Mouse (Mus musculus): ENCODE results near the gene Pld3. TPM values are rescaled to one million over a fixed set of nuclear protein-coding genes. Genes with fewer than 3 reads are reported as not detected.
A peak's percentile ranks its signal among the peaks of the same experiment; 100 is the strongest.

Gene Pld3
- polyA plus RNA-seq, 1 experiment from 2014 or later, result 52.0 TPM

- H3K9me3 ChIP-seq (replicated peaks), result no peaks in the 10 kb centered on the region
- 77% methylated on average over 6 of the region's 6 CpGs for WGBS
Observed at GRCm38 (mm10) chr7:27549597-27549996, 3.4 kb downstream of the Pld3 start.

GRCm38 (mm10) chr7:27544675-27545370 is 8.2 kb downstream of the Pld3 start:
- 89% methylated on average over 12 of the region's 12 CpGs for WGBS
- Histone ChIP-seq H3K4me1 (peaks cover 19% of the 10 kb centered on the region), H3K36me3 (0 out of 2 replicates have a peak, but pooled peaks cover 5% of the 10 kb centered on the region), H3K27ac (replicated peaks) (no peak overlapping the region), H3K27me3 (ENCODE audit: low read depth, poor library complexity, severe bottlenecking) (no peaks in the 10 kb centered on the region), H3K4me3 (no peak overlapping the region), H3K9me3 (replicated peaks) (no peaks in the 10 kb centered on the region)
- DNase-seq (ENCODE audit: low spot score), result no peak

More at GRCm38 (mm10) chr7:27549597-27549996, 3.4 kb downstream of the Pld3 start:
- Histone ChIP-seq H3K27ac (replicated peaks) (no peak overlapping the region), H3K4me3 (no peak overlapping the region), H3K4me1 (peaks cover 27% of the 10 kb centered on the region), H3K36me3 (no peaks in the 10 kb centered on the region; the same call in 1 of the 2 replicates), H3K27me3 (ENCODE audit: low read depth, poor library complexity, severe bottlenecking) (no peaks in the 10 kb centered on the region)
- no peak for DNase-seq (ENCODE audit: low spot score)

- Histone ChIP-seq H3K4me3 (no peak overlapping the region), H3K27ac (replicated peaks) (no peak overlapping the region), H3K4me1 (peaks cover 19% of the 10 kb centered on the region), H3K27me3 (ENCODE audit: low read depth, poor library complexity, severe bottlenecking) (no peaks in the 10 kb centered on the region), H3K9me3 (replicated peaks) (no peaks in the 10 kb centered on the region), H3K36me3 (peaks cover 15% of the 10 kb centered on the region; the same call in 1 of the 2 replicates)
- DNase-seq (ENCODE audit: low spot score), result no peak
- 88% methylated on average over 4 of the region's 4 CpGs for WGBS
Observed at GRCm38 (mm10) chr7:27543851-27544250, 9.2 kb downstream of the Pld3 start.

- no peak for DNase-seq (ENCODE audit: low spot score)
- Histone ChIP-seq H3K4me3 (peak overlapping the region; percentile 59), H3K27ac (replicated peaks) (peak overlapping the region; percentile 78), H3K27me3 (ENCODE audit: low read depth, poor library complexity, severe bottlenecking) (no peaks in the 10 kb centered on the region), H3K9me3 (replicated peaks) (no peaks in the 10 kb centered on the region), H3K36me3 (peaks cover 17% of the 10 kb centered on the region), H3K4me1 (peaks cover 19% of the 10 kb centered on the region)
- 57% methylated on average over 6 of the region's 6 CpGs for WGBS
Observed at GRCm38 (mm10) chr7:27543065-27543464, 10.0 kb downstream of the Pld3 start.

- Histone ChIP-seq H3K27me3 (ENCODE audit: low read depth, poor library complexity, severe bottlenecking) (no peaks in the 10 kb centered on the region), H3K4me1 (peaks cover 19% of the 10 kb centered on the region), H3K27ac (replicated peaks) (peak overlapping the region; percentile 78), H3K36me3 (peaks cover 22% of the 10 kb centered on the region), H3K4me3 (peak overlapping the region; percentile 59), H3K9me3 (replicated peaks) (no peaks in the 10 kb centered on the region)
- DNase-seq (ENCODE audit: low spot score), result peak; percentile 82
- 3% methylated on average over 30 of the region's 30 CpGs for WGBS
Observed at GRCm38 (mm10) chr7:27542392-27543033, 10.5 kb downstream of the Pld3 start.

GRCm38 (mm10) chr7:27541922-27542321 is 11.1 kb downstream of the Pld3 start:
- peaks cover 19% of the 10 kb centered on the region for H3K4me1 ChIP-seq
- peak overlapping the region; percentile 59 for H3K4me3 ChIP-seq
- H3K27me3 ChIP-seq (ENCODE audit: low read depth, poor library complexity, severe bottlenecking), result no peaks in the 10 kb centered on the region
- 71% methylated on average over 5 of the region's 5 CpGs for WGBS
- no peak for DNase-seq (ENCODE audit: low spot score)
- H3K9me3 ChIP-seq (replicated peaks), result no peaks in the 10 kb centered on the region
- no peak overlapping the region for H3K27ac ChIP-seq (replicated peaks)
- H3K36me3 ChIP-seq, result peaks cover 28% of the 10 kb centered on the region

- H3K36me3 ChIP-seq, result peaks cover 32% of the 10 kb centered on the region
- H3K27ac ChIP-seq (replicated peaks), result no peak overlapping the region
- 81% methylated on average over 16 of the region's 16 CpGs for WGBS
- H3K9me3 ChIP-seq (replicated peaks), result no peaks in the 10 kb centered on the region
- peaks cover 19% of the 10 kb centered on the region for H3K4me1 ChIP-seq
- no peaks in the 10 kb centered on the region for H3K27me3 ChIP-seq (ENCODE audit: low read depth, poor library complexity, severe bottlenecking)
- no peak for DNase-seq (ENCODE audit: low spot score)
- peak overlapping the region; percentile 59; the same call in 1 of the 2 replicates for H3K4me3 ChIP-seq
Observed at GRCm38 (mm10) chr7:27541431-27541830, 11.6 kb downstream of the Pld3 start.

GRCm38 (mm10) chr7:27540935-27541334 is 12.1 kb downstream of the Pld3 start:
- H3K27me3 ChIP-seq (ENCODE audit: low read depth, poor library complexity, severe bottlenecking), result no peaks in the 10 kb centered on the region
- 86% methylated on average over 6 of the region's 6 CpGs for WGBS
- H3K9me3 ChIP-seq (replicated peaks), result no peaks in the 10 kb centered on the region
- H3K27ac ChIP-seq (replicated peaks), result no peak overlapping the region
- H3K4me3 ChIP-seq, result no peak overlapping the region
- no peak for DNase-seq (ENCODE audit: low spot score)
- peaks cover 19% of the 10 kb centered on the region for H3K4me1 ChIP-seq
- H3K36me3 ChIP-seq, result peaks cover 37% of the 10 kb centered on the region

GRCm38 (mm10) chr7:27540521-27540920 is 12.5 kb downstream of the Pld3 start:
- 74% methylated on average over 2 of the region's 2 CpGs for WGBS
- DNase-seq (ENCODE audit: low spot score), result no peak
- H3K27me3 ChIP-seq (ENCODE audit: low read depth, poor library complexity, severe bottlenecking), result no peaks in the 10 kb centered on the region
- H3K9me3 ChIP-seq (replicated peaks), result no peaks in the 10 kb centered on the region
- H3K36me3 ChIP-seq, result peaks cover 41% of the 10 kb centered on the region
- no peak overlapping the region for H3K4me3 ChIP-seq
- no peak overlapping the region for H3K27ac ChIP-seq (replicated peaks)
- H3K4me1 ChIP-seq, result peaks cover 19% of the 10 kb centered on the region

- Histone ChIP-seq H3K36me3 (peaks cover 55% of the 10 kb centered on the region), H3K4me1 (peaks cover 19% of the 10 kb centered on the region), H3K4me3 (no peak overlapping the region), H3K9me3 (replicated peaks) (no peaks in the 10 kb centered on the region), H3K27me3 (ENCODE audit: low read depth, poor library complexity, severe bottlenecking) (no peaks in the 10 kb centered on the region), H3K27ac (replicated peaks) (no peak overlapping the region)
- no peak for DNase-seq (ENCODE audit: low spot score)
- 82% methylated on average over 2 of the region's 2 CpGs for WGBS
Observed at GRCm38 (mm10) chr7:27538797-27539196, 14.2 kb downstream of the Pld3 start.

GRCm38 (mm10) chr7:27537998-27538397 is 15.0 kb downstream of the Pld3 start:
- H3K27ac ChIP-seq (replicated peaks), result no peak overlapping the region
- H3K9me3 ChIP-seq (replicated peaks), result no peaks in the 10 kb centered on the region
- DNase-seq (ENCODE audit: low spot score), result no peak
- H3K4me1 ChIP-seq, result peaks cover 17% of the 10 kb centered on the region
- H3K4me3 ChIP-seq, result no peak overlapping the region
- H3K36me3 ChIP-seq, result peaks cover 63% of the 10 kb centered on the region
- WGBS, result 93% methylated on average over 8 of the region's 8 CpGs
- H3K27me3 ChIP-seq (ENCODE audit: low read depth, poor library complexity, severe bottlenecking), result no peaks in the 10 kb centered on the region

- Histone ChIP-seq H3K36me3 (peaks cover 77% of the 10 kb centered on the region), H3K27me3 (ENCODE audit: low read depth, poor library complexity, severe bottlenecking) (no peaks in the 10 kb centered on the region), H3K9me3 (replicated peaks) (no peaks in the 10 kb centered on the region), H3K27ac (replicated peaks) (no peak overlapping the region), H3K4me1 (peaks cover 3% of the 10 kb centered on the region), H3K4me3 (no peak overlapping the region)
- DNase-seq (ENCODE audit: low spot score), result no peak
- 90% methylated on average over 6 of the region's 6 CpGs for WGBS
Observed at GRCm38 (mm10) chr7:27536618-27537017, 16.4 kb downstream of the Pld3 start.

- WGBS, result 92% methylated on average over 2 of the region's 2 CpGs
Observed at GRCm38 (mm10) chr7:27535386-27535785, 17.6 kb downstream of the Pld3 start.

More at GRCm38 (mm10) chr7:27535386-27535785, 17.6 kb downstream of the Pld3 start:
- DNase-seq (ENCODE audit: low spot score), result no peak
- Histone ChIP-seq H3K4me3 (no peak overlapping the region), H3K9me3 (replicated peaks) (no peaks in the 10 kb centered on the region), H3K27me3 (ENCODE audit: low read depth, poor library complexity, severe bottlenecking) (no peaks in the 10 kb centered on the region), H3K27ac (replicated peaks) (no peak overlapping the region), H3K36me3 (peaks cover 85% of the 10 kb centered on the region), H3K4me1 (no peaks in the 10 kb centered on the region)
